Mouse (Mus musculus) erythroblast, embryonic 14.5 days (primary cell): ENCODE data around the gene Cnksr3.

Experiments
- GATA1 ChIP-seq: IDR thresholded peaks from 2 replicates; pipeline ENCODE4 v1.6.1; 2012; ENCODE audit warnings: low read length, inconsistent platforms, mixed read lengths
- TAL1 ChIP-seq: IDR thresholded peaks from 3 replicates; pipeline ENCODE4 v1.6.1; 2012; ENCODE audit warnings: low read length, inconsistent platforms, mixed read lengths

- TF ChIP-seq TAL1 (no peak), GATA1 (no peak)
Measured at GRCm38 (mm10) chr10:7118258-7119077, 93.6 kb downstream of the Cnksr3 start.
